Mouse (Mus musculus) common myeloid progenitor, adult 5-6 weeks (primary cell): ENCODE measurements at regions not wholly inside any gene's neighbourhood (a gene's known extent, or its start where the extent isn't known, plus 50 kb on each side); places are given as distances from the start of the nearest gene placed in this dataset.

Source experiments
- ATAC-seq: replicated peaks from 2 replicates; pipeline ENCODE4 v1.8.0; 2016; ENCODE audit warnings: low read depth, mild to moderate bottlenecking, moderate TSS enrichment, inconsistent platforms; ENCODE audit not compliant: poor library complexity, severe bottlenecking

- no peak for ATAC-seq
Measured at GRCm38 (mm10) chr9:47251160-47251559, 252.6 kb downstream of the Gm4791 start.

- no peak for ATAC-seq
Measured at GRCm38 (mm10) chr9:47253836-47254657, 255.5 kb downstream of the Gm4791 start.

- no peak for ATAC-seq
Measured at GRCm38 (mm10) chr9:47265946-47266490, 264.0 kb upstream of the Cadm1 start.

- ATAC-seq, result no peak
Measured at GRCm38 (mm10) chr9:47276303-47277005, 253.5 kb upstream of the Cadm1 start.

GRCm38 (mm10) chr9:47279410-47279809 lies 250.6 kb upstream of the Cadm1 start:
- ATAC-seq, result no peak

GRCm38 (mm10) chr9:47280146-47280545 lies 249.8 kb upstream of the Cadm1 start:
- ATAC-seq, result no peak

- ATAC-seq, result no peak
Measured at GRCm38 (mm10) chr9:47280598-47280997, 249.4 kb upstream of the Cadm1 start.

GRCm38 (mm10) chr9:47283746-47284455 lies 246.1 kb upstream of the Cadm1 start:
- ATAC-seq, result no peak

GRCm38 (mm10) chr9:47286930-47287722 lies 242.8 kb upstream of the Cadm1 start:
- ATAC-seq, result no peak

- ATAC-seq, result no peak
Measured at GRCm38 (mm10) chr9:47288587-47289199, 241.3 kb upstream of the Cadm1 start.

- ATAC-seq, result no peak
Measured at GRCm38 (mm10) chr9:47300633-47301032, 229.3 kb upstream of the Cadm1 start.

- ATAC-seq, result no peak
Measured at GRCm38 (mm10) chr9:47307125-47307751, 222.7 kb upstream of the Cadm1 start.

GRCm38 (mm10) chr9:47307752-47308500 lies 222.0 kb upstream of the Cadm1 start:
- no peak for ATAC-seq

GRCm38 (mm10) chr9:47313433-47313832 lies 216.5 kb upstream of the Cadm1 start:
- no peak for ATAC-seq

GRCm38 (mm10) chr9:47314236-47314635 lies 215.7 kb upstream of the Cadm1 start:
- ATAC-seq, result no peak

GRCm38 (mm10) chr9:47320345-47320744 lies 209.6 kb upstream of the Cadm1 start:
- no peak for ATAC-seq

GRCm38 (mm10) chr9:47321106-47321789 lies 208.7 kb upstream of the Cadm1 start:
- ATAC-seq, result no peak

- no peak for ATAC-seq
Measured at GRCm38 (mm10) chr9:47322293-47322692, 207.7 kb upstream of the Cadm1 start.
